Mouse (Mus musculus) gastrocnemius, adult 8-10 months (tissue): ENCODE measurements around the gene Fam149a. TPM values are rescaled to one million over a fixed set of nuclear protein-coding genes. Genes with fewer than 3 reads are reported as not detected.

ENCODE experiments used
- DNase-seq, 2 experiments: peaks; one replicate each; pipeline ENCODE4 v3.0.0; 2022; ENCODE audit warnings: low spot score in 2 of 2
- total RNA-seq, 4 experiments: library from RNA; stranded (reverse); gene quantifications; 2 replicates each; pipeline ENCODE4 v1.2.4; 2022

Fam149a gene
- total RNA-seq, result 1 to 10 TPM; 1.3 to 2.0 (median 1.6) TPM

DNA sequence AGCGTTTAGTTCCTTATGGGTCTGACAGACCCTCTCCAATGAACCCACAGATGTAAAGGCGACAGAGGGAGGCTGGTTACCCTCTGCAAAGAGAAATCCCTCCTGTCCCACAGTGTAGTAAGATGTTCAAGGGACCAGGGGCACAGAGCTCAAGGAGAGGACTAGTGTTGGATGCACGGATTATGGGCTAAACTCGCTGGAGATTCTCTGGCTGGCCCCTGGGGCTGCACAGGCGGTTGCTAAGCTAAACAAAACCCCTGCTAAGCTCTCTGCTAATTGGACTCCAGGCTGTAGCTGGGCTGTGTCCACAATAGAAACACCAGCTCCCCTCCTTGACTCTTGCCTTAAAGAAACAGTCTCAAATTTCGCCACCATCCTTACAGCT lies at the start of gene Fam149a:
Gene Fam149a, minus strand, starts transcription at position 329 of the 385 bp plus-strand sequence.
- no peak for DNase-seq

GRCm38 (mm10) chr8:45420151-45420550 lies 38.1 kb upstream of the Fam149a start:
- no peak for DNase-seq

DNA sequence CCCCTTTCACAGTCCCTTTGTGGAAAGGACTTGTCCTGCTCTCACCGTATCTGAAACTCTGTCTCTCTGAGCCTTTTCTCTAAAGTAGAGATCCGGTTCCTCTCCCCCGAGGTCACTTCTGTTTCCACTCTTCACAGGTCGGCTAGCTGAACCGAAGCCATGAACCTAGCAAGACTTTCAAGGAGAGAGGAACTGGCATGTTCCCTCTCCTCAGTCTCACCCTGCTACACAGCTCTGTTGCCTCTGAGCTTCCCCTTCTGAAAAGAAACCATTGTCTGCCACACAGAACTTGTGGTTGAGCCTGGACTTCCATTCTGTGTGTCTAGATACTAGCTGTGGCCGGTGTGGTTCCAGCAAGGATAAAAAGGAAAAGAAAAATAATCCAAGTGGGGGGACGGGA lies 32.9 kb upstream of the Fam149a start:
- no peak for DNase-seq

DNA sequence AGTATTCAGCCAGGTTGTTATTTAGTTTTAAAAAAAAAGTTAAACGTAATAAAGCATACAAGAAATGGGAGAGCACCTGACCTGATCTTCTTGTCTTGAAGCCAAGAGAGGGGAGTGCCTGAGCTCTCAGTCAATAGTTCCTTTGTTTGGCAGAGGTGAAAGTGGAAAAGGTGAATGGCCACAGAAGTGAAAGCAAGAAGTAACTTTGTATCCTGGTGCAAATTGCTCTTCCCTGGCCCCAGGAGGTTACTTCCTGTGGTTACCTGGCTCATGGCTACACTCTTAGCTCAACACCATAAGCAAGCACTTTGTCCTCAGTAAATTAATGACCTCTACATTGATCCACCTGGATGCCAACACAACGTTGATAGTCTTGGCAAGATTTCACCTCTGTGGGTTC lies 28.8 kb upstream of the Fam149a start, which contains the start of gene Tlr3:
Gene Tlr3, minus strand, starts transcription at position 199 of the 400 bp plus-strand sequence.
- DNase-seq, result no peak

- DNase-seq, result peak; percentile 29 to 33
Observed at GRCm38 (mm10) chr8:45410146-45410880, 28.2 kb upstream of the Fam149a start.

- DNase-seq, result no peak
Observed at GRCm38 (mm10) chr8:45409702-45410101, 27.6 kb upstream of the Fam149a start.

- no peak for DNase-seq
Observed at GRCm38 (mm10) chr8:45383250-45383649, 1.2 kb upstream of the Fam149a start.

DNA sequence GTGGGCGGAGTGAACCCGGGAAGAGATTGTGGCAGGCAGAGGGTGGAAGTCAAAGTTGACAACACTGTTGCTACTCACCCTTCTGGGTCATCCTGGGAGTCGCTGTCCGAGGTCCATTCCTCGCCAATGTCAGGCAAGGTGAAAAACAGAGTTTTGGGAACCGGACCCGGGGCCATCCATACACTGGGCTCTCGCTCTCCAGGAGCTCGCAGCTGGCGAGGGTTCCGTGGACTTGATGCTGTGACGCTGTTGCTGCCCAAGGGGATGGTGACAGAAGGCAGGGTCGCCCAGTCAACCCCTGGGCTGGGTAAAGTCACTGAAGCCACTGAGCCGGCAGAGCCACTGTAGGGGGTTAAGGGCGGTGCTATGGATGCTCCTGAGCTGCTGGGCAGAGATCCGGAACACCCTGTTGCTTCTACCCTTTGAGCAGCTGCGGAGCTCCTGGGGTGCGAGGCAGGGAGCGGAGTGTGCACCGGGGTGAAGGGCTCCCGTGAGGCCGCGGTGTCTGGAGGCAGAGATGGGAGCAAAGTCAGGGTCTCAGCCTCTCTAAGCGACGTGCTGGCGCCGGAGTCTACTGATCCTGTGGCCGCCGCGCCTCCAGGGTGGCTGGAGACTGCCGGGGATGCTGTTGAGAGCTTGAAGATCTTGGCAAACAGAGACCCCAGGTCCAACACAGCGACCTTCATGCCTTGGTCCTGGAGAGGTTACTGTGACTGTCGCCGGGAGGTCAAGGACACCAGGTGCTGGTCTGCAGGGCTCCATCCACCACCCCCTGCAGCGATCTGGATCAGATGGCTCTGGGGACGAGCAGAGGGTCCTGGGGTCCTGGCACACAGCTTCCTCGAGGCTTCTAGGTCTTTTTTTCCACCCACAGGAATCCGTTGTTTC lies 772 bp downstream of the Fam149a start:
- no peak for DNase-seq

DNA sequence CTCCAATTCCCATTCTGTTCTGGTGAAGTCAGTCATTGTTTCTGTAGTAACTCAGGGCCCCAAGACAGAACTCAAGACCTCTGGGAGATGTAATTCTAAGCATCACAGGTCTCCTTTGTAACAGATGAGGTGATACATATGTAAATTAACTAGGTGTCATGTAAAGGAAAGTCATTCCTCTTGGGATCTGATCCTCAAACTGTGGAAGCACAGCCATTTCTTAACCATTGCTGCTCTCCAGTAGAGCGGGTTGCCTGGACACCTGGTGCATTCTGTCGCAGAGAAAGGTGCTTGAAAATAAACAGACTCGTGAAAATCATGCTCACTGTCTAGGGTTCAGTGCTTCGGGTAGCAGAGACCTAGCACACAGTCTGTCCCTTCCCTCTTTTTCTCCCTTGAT lies 1.5 kb downstream of the Fam149a start:
- DNase-seq, result no peak

- DNase-seq, result no peak
Observed at GRCm38 (mm10) chr8:45374071-45374470, 8.0 kb downstream of the Fam149a start.

DNA sequence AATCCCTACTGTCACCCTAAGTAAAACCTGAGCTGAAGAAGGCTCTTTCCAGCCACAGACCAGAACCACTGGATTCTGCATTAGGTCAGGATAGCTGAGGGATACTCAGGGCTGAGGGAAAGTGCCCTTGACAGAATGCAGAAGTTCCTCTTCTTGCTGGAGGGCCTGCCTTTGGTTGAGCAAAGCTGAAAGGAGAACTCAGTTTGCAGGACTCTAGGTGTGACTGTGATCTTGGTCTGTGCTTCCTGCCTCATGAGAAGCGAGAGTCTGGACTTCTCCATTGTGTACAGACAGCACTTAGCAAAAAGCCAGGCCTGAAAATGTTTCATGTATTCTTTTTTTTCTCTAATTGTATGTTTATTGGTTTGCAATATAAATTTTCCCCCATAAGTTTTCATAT lies 14.9 kb downstream of the Fam149a start:
- DNase-seq, result no peak

- DNase-seq, result no peak
Observed at GRCm38 (mm10) chr8:45363220-45363619, 18.9 kb downstream of the Fam149a start.

DNA sequence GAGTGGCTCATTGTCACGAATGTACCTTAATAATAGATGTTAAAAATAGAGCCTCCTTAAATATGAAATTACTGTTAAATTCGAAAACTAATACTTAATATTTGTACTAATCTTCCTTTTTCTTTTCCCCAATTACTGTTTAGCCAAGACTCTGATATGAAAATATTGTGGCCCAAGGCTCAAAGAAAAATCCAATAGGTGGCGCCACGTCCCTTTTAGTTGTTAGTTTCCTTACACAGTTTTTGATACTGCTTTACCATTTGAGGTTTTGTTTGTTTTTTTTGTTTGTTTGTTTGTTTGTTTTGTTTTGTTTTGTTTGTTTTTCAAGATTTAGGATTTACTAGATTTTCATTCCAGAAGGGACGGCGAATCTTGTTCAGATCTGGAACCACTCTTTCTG lies 19.8 kb downstream of the Fam149a start:
- DNase-seq, result no peak

DNA sequence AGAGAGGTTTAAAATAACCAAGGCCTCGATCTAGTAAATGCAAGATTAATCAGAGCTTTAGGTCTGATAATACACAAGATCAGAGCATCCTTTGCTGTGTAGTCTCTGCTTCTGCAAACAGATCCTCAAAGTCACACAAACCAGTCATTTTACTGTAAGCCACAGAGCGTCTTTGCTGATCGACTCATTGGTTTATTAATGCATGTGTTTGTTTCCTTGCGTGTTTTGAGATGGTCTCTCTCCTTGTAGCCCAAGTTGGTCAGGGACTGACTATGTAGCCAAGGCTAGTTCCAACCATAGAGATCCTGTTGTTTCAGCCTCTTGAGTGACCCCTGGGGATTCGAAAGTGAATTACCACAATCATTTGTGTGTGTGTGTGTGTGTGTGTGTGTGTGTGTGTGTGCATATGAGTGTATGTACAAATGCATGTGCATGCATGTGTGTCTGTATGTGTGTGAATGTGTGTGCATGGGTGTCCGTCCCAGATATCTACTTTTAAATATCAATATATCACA lies 22.9 kb downstream of the Fam149a start:
- no peak for DNase-seq

DNA sequence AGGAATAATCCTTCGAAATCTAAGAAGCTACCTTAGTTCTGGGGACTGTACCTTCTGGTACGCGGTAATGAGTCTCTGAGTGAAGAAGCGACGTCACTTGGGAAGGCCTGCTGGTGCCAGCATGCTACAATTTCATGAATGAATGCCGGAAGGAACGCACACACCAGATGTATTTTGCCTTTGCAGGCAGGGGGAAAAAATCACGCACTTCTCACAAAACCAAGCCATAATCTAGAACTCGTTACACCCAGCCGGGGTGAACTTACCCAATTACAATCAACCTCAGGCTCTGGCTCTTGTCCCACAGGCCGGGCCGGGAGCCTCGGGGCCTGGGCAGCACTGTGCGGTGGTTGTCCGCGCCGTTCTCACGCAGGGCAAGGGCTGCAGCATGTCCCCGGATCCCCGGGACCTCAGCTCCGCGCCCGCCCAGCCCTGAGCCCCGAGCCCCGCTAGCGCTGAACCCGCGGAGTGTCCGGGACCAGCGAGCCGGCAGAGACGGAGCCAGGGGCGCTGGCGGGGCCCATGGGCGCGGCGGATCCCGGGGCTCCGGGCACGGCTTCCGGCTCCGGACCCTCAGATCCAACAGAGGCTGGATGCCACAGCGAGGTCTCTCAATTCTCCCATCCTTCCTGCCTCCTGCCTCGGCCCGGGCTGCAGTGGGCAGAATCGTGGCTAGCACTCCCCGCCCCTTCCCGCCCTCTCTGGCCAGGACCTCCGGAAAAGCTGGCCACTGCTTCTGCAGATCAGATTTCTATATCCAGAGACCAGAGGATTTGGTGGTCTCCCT lies 23.8 kb downstream of the Fam149a start:
- peak in 1 of 2 experiments; percentile 10 for DNase-seq

- DNase-seq, result no peak
Observed at GRCm38 (mm10) chr8:45355809-45356208, 26.3 kb downstream of the Fam149a start.

- peak; percentile 24 to 27 for DNase-seq
Observed at GRCm38 (mm10) chr8:45345031-45345430, 37.1 kb downstream of the Fam149a start.

DNA sequence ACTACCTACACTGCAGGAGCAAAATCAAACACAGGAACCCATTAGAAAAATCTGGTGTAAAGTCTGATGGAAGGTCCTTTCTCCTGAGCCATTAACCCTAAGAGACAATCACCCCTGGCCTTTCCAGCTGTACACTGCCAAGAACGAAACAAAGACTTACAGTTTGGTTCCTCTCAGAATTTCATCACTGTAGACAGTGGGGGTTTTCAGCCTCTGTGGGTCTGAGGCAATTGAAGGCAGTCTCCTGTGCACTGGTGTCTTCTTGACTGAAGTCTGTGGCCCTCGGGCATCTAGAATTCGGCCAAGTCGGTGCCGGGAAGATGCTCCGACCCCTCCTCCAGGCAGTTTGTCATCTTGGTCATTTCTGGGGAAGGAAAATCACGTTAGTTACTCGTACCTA lies 37.8 kb downstream of the Fam149a start:
- no peak for DNase-seq

- DNase-seq, result no peak
Observed at GRCm38 (mm10) chr8:45341630-45342628, 40.2 kb downstream of the Fam149a start.

DNA sequence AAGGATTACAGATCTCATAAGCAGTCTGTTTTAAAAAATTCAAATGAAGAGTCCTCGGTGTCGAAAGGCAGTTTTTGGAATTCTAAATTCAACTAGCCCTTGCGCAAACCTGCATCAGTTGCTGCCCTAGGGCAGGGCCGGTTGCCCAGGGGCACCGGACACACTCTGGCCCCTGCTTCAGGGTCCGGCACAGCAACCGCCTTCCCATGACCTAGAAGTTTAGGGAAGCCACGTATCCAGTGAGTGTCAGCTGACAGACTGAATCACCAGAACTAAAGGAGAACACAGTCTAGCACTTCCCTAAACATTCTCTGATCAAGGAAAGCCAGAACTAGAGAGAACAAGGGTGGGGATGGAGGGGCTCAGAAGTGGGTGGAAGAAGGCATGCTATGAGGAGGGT lies 48.6 kb downstream of the Fam149a start:
- DNase-seq, result no peak
